18 mouse cellular contexts compared by ENCODE assay signal in the genomic region with DNA sequence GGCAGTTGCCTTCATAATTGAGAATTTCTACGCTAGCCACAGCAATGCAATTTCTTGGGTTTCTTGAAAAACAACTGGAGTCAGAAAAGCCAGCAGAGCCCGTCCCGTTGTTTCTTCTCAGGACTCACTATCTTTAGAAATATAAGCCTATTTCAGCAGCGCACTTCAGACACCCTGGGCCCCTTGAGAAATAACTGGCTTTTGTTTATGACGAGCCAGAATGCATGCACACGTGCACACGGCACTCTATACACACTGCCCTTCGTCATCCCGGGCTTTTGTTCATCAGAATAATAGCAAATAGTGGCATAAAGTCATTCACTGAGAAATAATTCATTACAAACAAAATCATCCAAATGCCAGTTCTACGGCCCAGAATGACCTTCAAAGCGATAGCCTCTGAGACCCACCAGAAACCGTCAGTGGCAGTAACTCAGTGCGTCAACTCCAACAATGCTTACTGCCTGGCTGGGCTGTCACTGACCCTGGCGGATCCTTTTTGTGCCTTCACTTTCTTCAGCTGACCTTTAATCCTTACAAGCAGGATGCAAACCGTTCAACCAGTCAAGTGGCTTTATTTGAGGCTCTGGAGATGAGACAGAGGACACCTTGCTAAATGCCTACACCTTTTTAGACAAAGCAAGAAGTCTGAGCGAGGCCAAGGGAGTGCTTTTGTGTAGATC.
DNase-seq lines count a peak whose midpoint lies in the region; ATAC-seq lines count a peak whose summit lies in the region.
"Had no signal": no experiment of that assay in that cellular context is flagged by ENCODE, and none has a peak within 500 bp of the region (broad histone marks: within the 10 kb centered on the region; RNA-seq: fewer than 3 reads in every experiment).

No protein-coding gene starts in this region.

- no peaks in the 10 kb centered on the region for H3K9me3 ChIP-seq in forebrain, embryonic 14.5 days (replicated peaks; ENCODE audit: control insufficient read depth, low read length)
- H3K9me3 ChIP-seq in forebrain, embryonic 16.5 days (ENCODE audit: control insufficient read depth, low read length), result no peaks in the 10 kb centered on the region
- no peaks in the 10 kb centered on the region for H3K9me3 ChIP-seq in hindbrain, embryonic 10.5 days
- no peaks in the 10 kb centered on the region for H3K9me3 ChIP-seq in midbrain, embryonic 12.5 days
- H3K9me3 ChIP-seq in embryonic facial prominence, embryonic 10.5 days, result no peaks in the 10 kb centered on the region
- H3K9me3 ChIP-seq: limb, embryonic 12.5 days had no signal

- H3K4me2 ChIP-seq in forebrain, embryonic 14.5 days (ENCODE audit: low read length), result peak overlapping the region; percentile 16; the same call in 1 of the 2 replicates
- no peak overlapping the region for H3K4me2 ChIP-seq in forebrain, embryonic 16.5 days (ENCODE audit: low read length)
- H3K4me2 ChIP-seq in midbrain, embryonic 12.5 days (replicated peaks), result peak overlapping the region; percentile 32
- H3K4me2 ChIP-seq: limb, embryonic 12.5 days had no signal

- WGBS in forebrain, embryonic 14.5 days, result 19% methylated on average over 16 of the region's 16 CpGs
- 22% methylated on average over 16 of the region's 16 CpGs for WGBS in forebrain, embryonic 16.5 days
- 38% methylated on average over 16 of the region's 16 CpGs for WGBS in hindbrain, embryonic 10.5 days
- WGBS in midbrain, embryonic 12.5 days, result 28% methylated on average over 16 of the region's 16 CpGs
- 61% methylated on average over 16 of the region's 16 CpGs for WGBS in embryonic facial prominence, embryonic 10.5 days

- H3K36me3 ChIP-seq in forebrain, embryonic 14.5 days (ENCODE audit: control insufficient read depth, insufficient read depth, low read length), result no peaks in the 10 kb centered on the region
- no peaks in the 10 kb centered on the region for H3K36me3 ChIP-seq in forebrain, embryonic 16.5 days (ENCODE audit: control insufficient read depth, insufficient read depth)
- H3K36me3 ChIP-seq in hindbrain, embryonic 10.5 days, result no peaks in the 10 kb centered on the region
- H3K36me3 ChIP-seq in midbrain, embryonic 12.5 days, result no peaks in the 10 kb centered on the region
- H3K36me3 ChIP-seq in embryonic facial prominence, embryonic 10.5 days (replicated peaks), result no peaks in the 10 kb centered on the region
- H3K36me3 ChIP-seq: limb, embryonic 12.5 days had no signal

- ATAC-seq in forebrain, embryonic 14.5 days, result no peak
- no peak for ATAC-seq in forebrain, embryonic 16.5 days
- peak; percentile 9; the same call in 1 of the 2 replicates for ATAC-seq in midbrain, embryonic 12.5 days (ENCODE audit: low FRiP score, low read depth)
- ATAC-seq: lung, postnatal 0 days had no signal

- H3K4me1 ChIP-seq in forebrain, embryonic 14.5 days (ENCODE audit: control insufficient read depth, insufficient read depth, low read length), result peaks cover 15% of the 10 kb centered on the region
- peaks cover 6% of the 10 kb centered on the region; the same call in 1 of the 2 replicates for H3K4me1 ChIP-seq in forebrain, embryonic 16.5 days (replicated peaks; ENCODE audit: control insufficient read depth, insufficient read depth, low read length)
- H3K4me1 ChIP-seq in hindbrain, embryonic 10.5 days (replicated peaks), result peaks cover 30% of the 10 kb centered on the region
- peaks cover 25% of the 10 kb centered on the region for H3K4me1 ChIP-seq in midbrain, embryonic 12.5 days
- H3K4me1 ChIP-seq in embryonic facial prominence, embryonic 10.5 days, result peaks cover 32% of the 10 kb centered on the region
- H3K4me1 ChIP-seq: megakaryocyte, embryonic 14.5 days had no signal

- DNase-seq in forebrain, embryonic 14.5 days (ENCODE audit: low spot score), result peak; percentile 25
- DNase-seq in hindbrain, embryonic 10.5 days (ENCODE audit: low spot score), result peak; percentile 11
- DNase-seq in retina, embryonic 14.5 days (ENCODE audit: low spot score), result peak; percentile 57
- no peak for DNase-seq in embryonic facial prominence, embryonic 10.5 days (ENCODE audit: low spot score)
- no peak for DNase-seq in natural killer cell, adult 2 months (ENCODE audit: low spot score in 2 of 2)
- DNase-seq: cerebellum, adult 11 months; cerebellum, postnatal 25 days; gastrocnemius, postnatal 36 days; kidney, adult 8-10 months; kidney, postnatal 4 days; right cerebral cortex, adult 18-20 months; thymus, postnatal 36 days had no signal

- H3K27me3 ChIP-seq in forebrain, embryonic 14.5 days (replicated peaks; ENCODE audit: control insufficient read depth, insufficient read depth, low read length), result no peaks in the 10 kb centered on the region
- no peaks in the 10 kb centered on the region for H3K27me3 ChIP-seq in forebrain, embryonic 16.5 days (replicated peaks; ENCODE audit: control insufficient read depth, insufficient read depth, low read length)
- H3K27me3 ChIP-seq in hindbrain, embryonic 10.5 days (ENCODE audit: insufficient read depth, poor library complexity, severe bottlenecking), result no peaks in the 10 kb centered on the region
- H3K27me3 ChIP-seq in midbrain, embryonic 12.5 days, result no peaks in the 10 kb centered on the region
- H3K27me3 ChIP-seq in embryonic facial prominence, embryonic 10.5 days (replicated peaks; ENCODE audit: low read depth, poor library complexity, severe bottlenecking), result no peaks in the 10 kb centered on the region
- H3K27me3 ChIP-seq: limb, embryonic 12.5 days; megakaryocyte, embryonic 14.5 days had no signal

- H3K4me3 ChIP-seq in forebrain, embryonic 14.5 days (ENCODE audit: low read depth, low read length), result no peak overlapping the region
- no peak overlapping the region for H3K4me3 ChIP-seq in forebrain, embryonic 16.5 days (replicated peaks; ENCODE audit: low read length)
- H3K4me3 ChIP-seq in hindbrain, embryonic 10.5 days, result peak overlapping the region; percentile 13; the same call in 1 of the 2 replicates
- H3K4me3 ChIP-seq in midbrain, embryonic 12.5 days, result no peak overlapping the region
- no peak overlapping the region for H3K4me3 ChIP-seq in embryonic facial prominence, embryonic 10.5 days
- H3K4me3 ChIP-seq: limb, embryonic 12.5 days; megakaryocyte, embryonic 14.5 days had no signal

- no peak overlapping the region; the same call in 1 of the 2 replicates for H3K9ac ChIP-seq in forebrain, embryonic 14.5 days (ENCODE audit: low read length)
- no peak overlapping the region for H3K9ac ChIP-seq in forebrain, embryonic 16.5 days (replicated peaks; ENCODE audit: low read depth, low read length)
- H3K9ac ChIP-seq in midbrain, embryonic 12.5 days (replicated peaks), result no peak overlapping the region
- H3K9ac ChIP-seq: limb, embryonic 12.5 days; liver, embryonic 14.5 days had no signal

- no peak overlapping the region for H3K27ac ChIP-seq in forebrain, embryonic 14.5 days (ENCODE audit: low read depth, low read length)
- no peak overlapping the region for H3K27ac ChIP-seq in forebrain, embryonic 16.5 days (ENCODE audit: low read length)
- no peak overlapping the region for H3K27ac ChIP-seq in hindbrain, embryonic 10.5 days
- no peak overlapping the region for H3K27ac ChIP-seq in midbrain, embryonic 12.5 days (replicated peaks)
- H3K27ac ChIP-seq in embryonic facial prominence, embryonic 10.5 days (replicated peaks), result no peak overlapping the region
- H3K27ac ChIP-seq: limb, embryonic 12.5 days; liver, embryonic 14.5 days had no signal

Comparison
In these comparisons a context has a peak if more than half of its experiments do, and no peak if none do; other contexts are left out.
1. DNase-seq: peak in forebrain, embryonic 14.5 days (single experiment), hindbrain, embryonic 10.5 days (single experiment) and retina, embryonic 14.5 days (single experiment); none in embryonic facial prominence, embryonic 10.5 days (single experiment) and natural killer cell, adult 2 months (0 of 2).